Mouse (Mus musculus): ENCODE data around the gene Ap2a1.

DNA sequence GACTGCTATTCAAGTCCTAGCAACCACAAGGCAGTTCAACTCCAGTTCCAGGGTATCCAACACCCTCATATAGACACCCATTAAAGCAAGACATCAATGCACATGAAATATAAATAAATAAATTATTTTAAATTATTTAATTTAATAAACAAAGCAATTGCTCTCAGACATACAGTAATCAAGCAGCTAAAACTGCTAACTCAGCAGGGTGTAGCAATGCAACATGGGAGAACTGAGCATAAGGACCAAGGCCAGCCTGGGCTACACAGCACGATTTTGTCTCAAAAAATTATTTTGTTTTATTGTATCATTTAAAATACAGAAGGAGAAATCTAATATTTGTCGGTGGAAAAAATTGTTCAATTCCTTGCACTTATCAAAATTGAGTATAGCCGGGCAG lies 35.1 kb downstream of the Ap2a1 start:
- TF ChIP-seq CTCF (IDR thresholded peaks at IDR 0.05; ENCODE audit: control insufficient read depth, insufficient read depth, low read length) (no peak), POLR2A (IDR thresholded peaks at IDR 0.05; ENCODE audit: borderline replicate concordance, control insufficient read depth, low read depth, low read length) (no peak)

Data from bone marrow, adult 2 months (tissue).